Mouse (Mus musculus) adrenal gland, adult 8-10 months (tissue): ENCODE data around the gene Vwa8. TPM values are rescaled to one million over a fixed set of nuclear protein-coding genes. Genes with fewer than 3 reads are reported as not detected.

Experiments used
- DNase-seq: peaks from one replicate; pipeline ENCODE4 v3.0.0; 2022
- total RNA-seq, 4 experiments: library from RNA; stranded (reverse); gene quantifications; 2 replicates each; pipeline ENCODE4 v1.2.4; 2022

Gene Vwa8
- total RNA-seq = 100 to 1,000 TPM; 165 to 179 (median 171) TPM

GRCm38 (mm10) chr14:78848941-78849911 is at the start of gene Vwa8:
Vwa8 (plus strand) TSS chr14:78849052.
- DNase-seq = peak; percentile 85

DNA sequence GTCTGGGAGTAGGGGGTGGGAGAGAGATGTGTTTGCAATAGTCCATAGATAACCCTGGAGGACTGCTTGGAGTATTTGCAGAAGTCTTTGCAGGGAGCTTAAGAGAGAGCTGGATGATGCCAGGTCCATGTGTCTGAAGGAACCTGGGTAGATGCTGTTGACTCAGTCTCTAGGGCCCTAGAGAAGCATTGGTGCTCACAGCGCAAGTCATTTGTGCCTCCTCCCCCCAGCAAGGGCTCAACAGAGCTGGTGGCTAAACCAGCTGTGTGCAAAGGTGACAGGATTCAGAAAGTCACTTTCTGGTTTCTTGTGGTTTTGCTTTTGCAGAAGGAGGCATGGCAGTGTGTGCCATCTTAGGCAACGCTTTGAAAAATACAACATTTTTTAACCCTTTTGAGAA is 46.5 kb upstream of the Vwa8 start:
- DNase-seq = no peak

- DNase-seq = no peak
Measured at GRCm38 (mm10) chr14:78803924-78804323, 44.9 kb upstream of the Vwa8 start.

DNA sequence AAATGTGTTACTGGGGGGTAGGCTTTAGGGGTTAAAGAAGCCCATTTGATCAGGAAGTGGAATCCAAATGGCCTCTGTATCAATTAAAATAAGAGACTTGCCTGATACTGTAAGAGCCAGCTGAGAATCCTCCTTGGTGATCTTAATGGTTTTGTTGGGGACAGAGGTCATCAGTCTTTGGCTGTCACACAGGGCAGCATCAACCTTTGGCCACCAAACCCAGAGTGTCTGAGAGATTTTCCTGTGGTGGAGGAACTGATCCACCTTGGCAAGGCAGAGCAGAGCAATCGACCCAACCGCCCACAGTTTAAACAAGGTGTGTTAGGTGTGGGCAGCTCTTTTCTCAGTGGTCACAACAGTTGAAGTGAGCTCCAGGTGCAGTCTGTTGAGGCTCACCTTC is 36.0 kb upstream of the Vwa8 start:
- no peak for DNase-seq

DNA sequence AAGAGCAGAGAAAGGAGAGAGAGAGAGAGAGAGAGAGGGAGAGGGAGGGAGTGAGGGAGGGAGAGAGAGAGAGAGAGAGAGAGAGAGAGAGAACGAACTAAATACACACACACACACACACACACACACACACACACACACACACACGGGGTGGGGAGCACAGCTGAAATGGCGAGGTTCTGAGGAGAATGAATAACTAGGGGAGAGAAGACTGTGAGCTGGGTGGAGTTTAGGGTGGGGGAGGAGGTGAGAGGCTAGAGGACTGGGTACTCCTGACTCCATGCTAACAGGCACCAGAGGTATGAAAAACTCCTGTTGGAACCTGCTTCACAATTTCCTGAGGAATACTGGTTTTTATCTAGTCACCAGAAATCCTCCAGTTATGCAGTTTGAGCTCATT is 32.4 kb upstream of the Vwa8 start:
- DNase-seq = no peak

- DNase-seq = no peak
Measured at GRCm38 (mm10) chr14:78817651-78818050, 31.2 kb upstream of the Vwa8 start.

DNA sequence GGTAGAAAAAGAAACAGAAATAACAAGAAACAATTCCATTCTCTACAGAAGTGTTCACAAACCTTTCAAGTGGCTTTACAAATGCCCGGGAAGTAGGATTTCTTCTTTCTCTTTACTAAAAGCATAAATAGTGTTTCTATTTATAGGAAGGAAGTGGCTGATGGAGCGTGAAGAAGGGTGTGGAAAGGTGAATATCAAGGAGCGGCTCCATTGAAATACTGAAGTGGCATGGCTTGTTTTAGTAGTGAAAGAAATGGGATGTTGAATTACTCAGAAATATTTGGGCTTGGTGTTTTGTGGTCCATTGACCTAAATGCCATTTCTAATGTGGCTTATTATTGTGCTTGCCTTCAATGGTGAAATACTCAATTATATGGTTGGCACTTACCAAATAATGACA is 30.4 kb upstream of the Vwa8 start:
- no peak for DNase-seq

DNA sequence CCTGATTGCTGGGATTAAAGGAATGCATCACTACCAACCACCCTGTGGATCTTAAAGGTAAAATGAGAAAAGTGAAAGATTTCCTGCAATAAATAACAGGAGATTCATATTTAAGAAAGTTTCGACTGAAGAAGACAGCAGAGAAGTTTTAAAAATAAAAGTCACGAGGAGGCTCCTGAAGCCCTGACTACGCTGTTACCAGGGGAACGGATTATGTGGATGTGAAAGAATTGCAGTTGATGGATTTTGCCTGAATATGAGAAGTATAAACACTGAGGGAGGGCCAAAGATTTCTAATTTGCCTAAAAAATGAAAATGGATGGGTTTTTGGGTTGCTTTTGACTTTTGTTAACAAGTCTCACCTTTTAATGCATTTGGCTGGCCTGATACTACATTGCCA is 24.8 kb upstream of the Vwa8 start:
- no peak for DNase-seq

DNA sequence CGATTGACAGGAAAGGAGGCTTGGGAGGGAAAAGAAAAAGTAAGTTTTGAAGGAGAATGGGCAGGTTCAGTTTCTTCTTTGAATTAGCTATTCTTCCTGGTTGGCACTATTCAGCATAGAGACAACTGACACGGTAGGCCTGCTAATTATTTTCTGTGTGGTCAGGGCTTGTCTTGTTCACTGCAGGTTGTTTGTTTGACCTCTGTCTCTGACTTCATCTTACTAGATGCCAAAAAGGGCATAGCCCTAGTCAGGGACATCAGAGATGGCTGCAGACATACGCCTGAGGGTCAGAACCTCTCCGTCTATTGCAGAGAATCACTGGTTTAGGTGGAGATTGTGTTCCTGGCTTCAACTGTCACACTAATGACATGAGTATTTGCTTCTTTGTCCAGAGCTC is 24.3 kb upstream of the Vwa8 start:
- DNase-seq = no peak

DNA sequence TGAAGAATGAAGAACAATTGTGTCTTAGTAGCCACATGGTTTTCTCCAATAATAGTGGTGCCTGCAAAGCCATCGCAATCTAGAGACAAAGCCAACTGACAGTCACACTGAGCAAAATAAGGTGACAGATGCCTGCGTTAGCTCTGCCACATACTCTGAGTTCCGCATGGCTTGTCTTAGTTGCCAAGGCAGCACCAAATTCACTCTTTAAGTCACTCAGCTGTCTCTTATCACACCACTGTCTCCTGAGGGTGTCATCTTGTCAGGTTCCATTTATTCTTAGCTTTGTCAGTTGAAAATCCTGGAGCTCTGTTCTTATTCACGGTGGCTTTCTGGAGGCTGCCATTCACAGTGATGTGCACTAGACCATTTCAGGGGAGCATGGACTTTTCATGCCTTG is 17.7 kb upstream of the Vwa8 start:
- DNase-seq = no peak

- no peak for DNase-seq
Measured at GRCm38 (mm10) chr14:78847948-78848347, 904 bp upstream of the Vwa8 start.

DNA sequence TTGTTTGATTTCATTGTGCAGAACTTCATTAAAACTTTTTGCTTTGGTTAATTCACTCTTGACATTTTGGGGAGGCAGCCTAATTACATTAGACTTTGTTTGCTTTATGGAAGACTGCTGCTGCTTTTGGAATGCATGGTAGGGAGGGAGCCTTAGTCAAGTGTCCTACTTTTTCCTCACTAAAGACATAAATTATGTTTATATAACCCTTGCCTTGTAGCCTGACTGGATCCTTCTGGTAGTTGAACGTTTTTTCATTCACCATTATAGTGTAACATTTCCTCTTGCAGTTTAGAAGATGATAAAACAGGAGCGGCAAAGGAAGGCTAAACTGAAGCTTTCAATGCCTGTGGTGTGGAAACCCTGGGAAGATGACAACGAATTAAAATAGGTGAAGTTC is 375 bp upstream of the Vwa8 start:
- DNase-seq = no peak

DNA sequence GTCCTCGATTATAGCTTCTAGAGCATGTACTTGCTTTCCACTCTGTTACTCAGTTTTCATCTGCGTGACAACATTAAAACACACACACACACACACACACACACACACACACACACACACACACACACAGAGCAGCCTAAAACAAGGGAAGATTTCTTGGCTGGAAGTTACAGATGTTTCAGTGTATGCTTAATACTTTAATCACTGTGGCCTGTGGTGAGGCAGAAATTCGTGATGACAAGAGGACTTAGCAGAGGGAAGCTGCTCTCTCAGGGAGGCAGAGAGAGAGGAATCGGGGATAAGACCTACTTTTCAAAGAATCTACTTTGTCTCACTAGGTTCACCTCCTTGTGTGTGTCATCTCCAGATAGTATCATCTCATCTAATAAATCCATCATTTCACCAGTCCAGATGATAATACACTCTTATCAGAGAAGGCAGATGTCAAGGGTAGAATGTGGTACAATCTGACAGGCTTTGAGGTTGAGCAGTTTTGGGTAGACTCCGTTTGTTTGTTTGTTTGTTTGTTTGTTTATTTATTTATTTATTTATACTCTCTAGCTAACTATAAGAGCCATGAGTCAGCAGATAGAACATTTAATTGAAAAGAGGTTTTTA is 1.2 kb downstream of the Vwa8 start:
- no peak for DNase-seq

GRCm38 (mm10) chr14:78850666-78851065 is 1.8 kb downstream of the Vwa8 start:
- peak; percentile 8 for DNase-seq

DNA sequence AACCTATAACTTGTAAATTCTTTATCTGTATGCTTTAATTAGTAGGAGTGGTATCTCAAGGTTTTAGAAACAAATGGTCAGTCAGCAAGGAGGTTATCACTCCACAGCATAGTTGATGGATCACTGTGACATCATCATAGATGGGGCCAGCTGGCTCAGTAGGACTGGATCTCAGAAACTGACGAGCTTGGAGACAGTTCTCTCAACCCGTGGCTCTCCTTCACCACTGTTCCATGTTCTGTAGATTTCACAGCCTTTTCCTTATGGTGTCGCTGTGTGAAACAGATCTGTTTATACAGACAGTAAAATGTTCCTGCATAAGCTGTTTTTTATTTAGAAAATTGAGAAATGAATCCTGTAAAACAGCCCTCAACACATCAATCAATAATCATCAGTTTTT is 2.5 kb downstream of the Vwa8 start:
- DNase-seq = peak; percentile 15

DNA sequence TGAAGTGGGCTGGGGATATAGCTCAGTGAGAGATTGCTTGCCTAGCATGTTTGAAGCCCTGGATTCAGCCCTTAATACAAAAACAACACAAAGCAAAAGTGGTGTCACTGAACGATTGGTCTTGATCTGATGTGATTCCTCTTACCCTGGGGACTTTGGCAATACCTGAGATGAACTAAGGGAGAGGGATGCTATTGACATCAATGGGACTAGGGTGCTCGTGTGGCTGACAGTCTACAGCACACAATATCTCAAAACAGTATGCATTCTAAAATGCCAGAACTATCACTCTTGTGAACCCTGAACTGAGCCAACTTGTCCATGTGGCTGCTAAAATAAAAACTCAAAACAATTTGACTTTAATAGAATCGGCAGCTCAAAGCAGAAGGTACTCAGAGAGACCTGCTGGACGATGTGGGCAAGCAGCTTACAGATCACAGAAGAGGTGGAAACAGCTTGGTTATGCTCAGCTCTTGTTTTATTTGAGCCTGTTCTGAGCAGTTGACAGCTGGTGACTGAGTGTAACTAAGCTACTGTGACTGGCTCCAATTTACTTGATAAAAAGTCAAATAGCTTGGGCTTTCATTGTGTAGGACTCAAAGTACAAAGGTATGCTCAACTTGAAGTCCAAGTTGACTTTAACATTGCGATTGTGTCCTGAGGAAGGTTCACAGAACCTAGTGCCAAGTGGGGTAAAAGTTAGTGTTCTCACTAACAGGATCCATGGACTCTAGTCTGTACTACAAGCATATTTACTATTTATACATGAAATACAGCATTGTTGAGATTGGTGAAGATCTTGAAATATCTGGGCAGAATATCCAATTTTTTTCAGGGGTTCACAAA is 3.8 kb downstream of the Vwa8 start:
- DNase-seq = no peak

DNA sequence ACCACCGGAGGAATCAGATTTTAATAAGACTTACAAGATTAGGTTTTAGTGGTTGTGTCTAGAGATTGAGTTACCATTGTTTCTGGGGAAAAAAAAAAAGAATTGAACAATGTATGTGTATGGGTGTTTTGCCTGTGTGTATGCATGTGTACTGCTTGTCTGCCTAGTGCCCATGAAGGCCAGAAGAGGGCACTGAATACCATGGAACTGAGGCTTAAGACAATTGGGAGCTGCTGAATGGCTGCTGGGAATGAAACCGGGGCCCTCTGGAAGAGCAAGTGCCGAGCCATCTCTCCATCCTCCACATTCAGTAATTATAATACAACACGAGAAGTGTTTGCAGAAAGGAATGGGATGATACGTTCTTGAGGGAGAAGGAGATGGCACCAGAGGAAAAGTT is 12.3 kb downstream of the Vwa8 start:
- no peak for DNase-seq

DNA sequence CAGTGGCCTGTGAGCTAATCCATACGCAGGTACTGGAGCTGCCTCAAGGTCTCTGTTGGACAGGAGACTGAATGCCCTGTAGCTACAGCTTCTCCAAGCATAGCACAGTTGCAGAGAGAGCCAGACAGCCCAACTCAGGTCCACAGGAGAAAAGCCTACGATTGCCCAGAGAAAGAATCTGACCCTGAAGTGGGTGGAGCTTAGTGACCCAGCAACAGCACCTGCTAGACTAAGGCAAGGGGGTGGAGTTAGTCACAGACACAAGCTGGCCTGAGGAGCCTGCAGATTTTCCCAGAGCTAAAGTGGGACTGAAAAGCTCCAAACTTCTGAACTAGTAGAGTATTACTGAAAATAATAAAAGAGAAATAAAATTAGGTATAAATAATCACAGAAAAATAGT is 21.2 kb downstream of the Vwa8 start:
- DNase-seq = no peak

DNA sequence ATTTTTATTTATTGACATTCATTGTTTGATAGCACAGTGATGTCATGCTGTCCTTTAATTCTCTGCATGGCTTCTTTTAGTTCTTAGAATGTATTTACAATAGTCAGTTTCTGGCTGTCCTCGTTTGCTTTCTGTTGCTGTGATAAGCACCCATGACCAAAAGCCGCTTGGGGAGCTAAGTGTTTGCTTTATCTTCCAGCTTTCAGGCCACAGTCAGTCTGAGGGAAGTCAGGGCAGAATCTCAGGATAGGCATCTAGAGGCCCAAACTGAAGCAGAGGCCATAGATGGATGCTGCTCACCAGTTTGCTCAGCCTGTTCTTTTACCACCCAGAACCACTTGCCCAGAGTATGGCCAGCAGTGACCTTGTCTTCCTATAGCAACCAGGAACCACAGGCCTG is 28.3 kb downstream of the Vwa8 start:
- DNase-seq = no peak

DNA sequence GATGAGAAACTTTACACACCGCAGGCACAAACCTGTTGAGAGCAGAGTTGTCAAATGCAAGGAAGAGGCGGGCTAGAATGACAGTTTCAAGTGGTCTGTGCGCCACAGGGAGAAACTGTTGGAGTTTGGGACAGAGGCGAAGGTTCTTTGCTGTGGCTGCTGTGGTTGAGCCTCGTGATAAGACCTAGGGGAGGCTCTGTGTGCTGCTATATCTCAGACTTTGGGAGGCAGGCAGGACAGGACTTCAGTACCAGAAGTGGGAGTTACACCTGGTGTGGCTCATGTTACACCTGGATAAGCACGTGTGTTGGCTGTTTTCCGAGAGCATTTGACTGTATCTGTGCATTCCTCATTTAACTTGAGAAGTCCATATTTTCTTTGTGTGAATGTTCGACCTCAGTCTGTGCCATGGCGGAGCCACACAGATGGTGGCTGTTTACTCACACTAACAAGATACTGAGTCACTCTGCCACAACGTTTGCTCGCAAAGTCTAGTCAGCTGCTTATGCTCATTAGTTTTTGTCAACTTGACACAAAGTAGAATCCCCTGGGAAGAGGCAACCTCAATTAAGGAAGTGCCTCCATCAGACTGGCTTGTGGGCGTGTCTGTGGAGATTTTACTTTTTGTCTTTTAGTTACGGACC is 29.7 kb downstream of the Vwa8 start:
- no peak for DNase-seq

- no peak for DNase-seq
Measured at GRCm38 (mm10) chr14:78880879-78881278, 32.0 kb downstream of the Vwa8 start.

- no peak for DNase-seq
Measured at GRCm38 (mm10) chr14:78881563-78881962, 32.7 kb downstream of the Vwa8 start.
